Mouse (Mus musculus) embryonic fibroblast, embryonic 13.5 days (primary cell): ENCODE measurements around the gene Nle1.
"Not testable (repeated sequence)": the region's sequence is repeated elsewhere in the genome, so short reads cannot be mapped to it uniquely, and the experiment has no call there.

Experiments used
- CTCF ChIP-seq: IDR thresholded peaks from 2 replicates; pipeline ENCODE4 v1.5.1; 2011; ENCODE audit warnings: mild to moderate bottlenecking, control low read depth, low read length, moderate library complexity, borderline replicate concordance; ENCODE audit not compliant: insufficient read depth
- POLR2A ChIP-seq: IDR thresholded peaks from 2 replicates; pipeline ENCODE4 v1.6.1; 2011; ENCODE audit warnings: low read depth, mild to moderate bottlenecking, control low read depth, low read length, moderate library complexity

- not testable (repeated sequence) for TF ChIP-seq POLR2A, CTCF
These were observed 15.7 kb upstream of the Nle1 start for GRCm38 (mm10) chr11:82923910-82924309.
